Mouse (Mus musculus) WW6 (cell line): ENCODE measurements around the gene Ube2b.

Experiments used
- DNase-seq: peaks from one replicate; pipeline ENCODE4 v3.0.0-alpha.2; 2013; ENCODE audit warnings: low read depth, low spot score

Ube2b gene

DNA sequence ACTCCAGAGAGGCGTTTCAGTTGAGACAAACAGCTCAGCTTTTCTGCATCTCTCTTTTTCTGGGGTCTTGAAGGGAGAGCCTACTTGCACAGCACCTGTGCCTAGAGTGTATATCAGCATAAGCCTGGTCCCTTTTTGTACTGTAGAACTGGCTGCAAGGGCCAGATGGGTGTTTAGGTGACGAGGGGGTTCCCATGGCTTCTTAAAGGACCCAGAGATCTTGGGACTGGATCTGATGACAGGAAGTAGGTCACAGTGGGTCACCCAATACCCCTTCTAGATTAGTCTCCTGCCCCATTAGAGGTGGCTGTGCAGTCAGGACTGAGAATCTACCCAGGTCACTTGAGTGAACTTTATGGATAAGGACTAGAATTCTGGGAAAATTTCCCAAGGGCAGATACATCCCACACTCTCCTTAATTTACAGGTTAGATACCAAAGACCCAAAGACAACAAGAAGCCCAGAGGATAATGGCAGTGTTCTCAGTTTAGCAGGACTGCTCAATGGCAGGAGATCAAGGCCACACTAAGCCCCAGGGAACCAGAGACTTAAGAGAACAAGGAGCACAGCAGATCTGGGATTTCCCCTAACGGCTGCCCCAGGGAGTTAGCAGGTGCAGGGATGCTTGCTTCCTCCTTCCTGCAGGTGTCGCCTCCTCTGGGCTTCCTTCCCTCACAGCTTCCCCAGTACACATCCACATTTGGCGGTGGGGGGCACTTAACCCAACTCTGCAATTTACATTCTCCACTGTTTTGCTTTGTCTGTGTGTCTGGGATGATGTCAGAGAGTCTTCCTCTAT is 64.7 kb downstream of the Ube2b start:
- DNase-seq: no peak
